Mouse (Mus musculus) liver, postnatal 0 days (tissue): Measurements from ENCODE around the gene Cab39l. TPM values are rescaled to one million over a fixed set of nuclear protein-coding genes. Genes with fewer than 3 reads are reported as not detected.

Experiments
- ATAC-seq: fragments of 200-750 bp; cut with Nextera tagmentation; 2 replicates; pipeline ENCODE4 v1.8.0; 2017; ENCODE audit warnings: mild to moderate bottlenecking, moderate library complexity
- DNase-seq: peaks from one replicate; pipeline ENCODE4 v3.0.0-alpha.2; 2016
- H3K27ac ChIP-seq: fragments of 300-500 bp; sonication (generic); 2 replicates; pipeline ENCODE4 v1.5.1; 2014; ENCODE audit warnings: antibody characterized with exemption, moderate library complexity, mild to moderate bottlenecking, low read depth
- H3K27me3 ChIP-seq: fragments of 300-500 bp; sonication (generic); 2 replicates; pipeline ENCODE4 v1.6.1; 2014; ENCODE audit warnings: low read length, control low read depth, mixed read lengths; ENCODE audit not compliant: insufficient read depth
- H3K36me3 ChIP-seq: fragments of 300-500 bp; sonication (generic); replicated peaks from 2 replicates; pipeline ENCODE4 v1.6.1; 2014; ENCODE audit warnings: mild to moderate bottlenecking, control low read depth, low read length, moderate library complexity, mixed read lengths; ENCODE audit not compliant: insufficient read depth
- H3K4me1 ChIP-seq: fragments of 300-500 bp; sonication (generic); 2 replicates; pipeline ENCODE4 v1.6.1; 2014; ENCODE audit warnings: antibody characterized with exemption, mild to moderate bottlenecking, control low read depth; ENCODE audit not compliant: insufficient read depth
- H3K4me2 ChIP-seq: fragments of 300-500 bp; sonication (generic); 2 replicates; pipeline ENCODE4 v1.6.1; 2014; ENCODE audit warnings: low read depth, mild to moderate bottlenecking, low read length, moderate library complexity, mixed read lengths
- H3K4me3 ChIP-seq: fragments of 300-500 bp; sonication (generic); 2 replicates; pipeline ENCODE4 v1.5.1; 2014; ENCODE audit warnings: low read depth, low read length
- H3K9ac ChIP-seq: fragments of 300-500 bp; sonication (generic); replicated peaks from 2 replicates; pipeline ENCODE4 v1.6.1; 2014; ENCODE audit warnings: mild to moderate bottlenecking, moderate library complexity
- H3K9me3 ChIP-seq: fragments of 300-500 bp; sonication (generic); 2 replicates; pipeline ENCODE4 v1.6.1; 2016; ENCODE audit warnings: mild to moderate bottlenecking, control low read depth, low read length, mixed read lengths
- CTCF ChIP-seq: sonication (generic); IDR thresholded peaks from 2 replicates; pipeline ENCODE4 v1.5.1; 2016; ENCODE audit warnings: antibody characterized with exemption, low read depth
- EP300 ChIP-seq: IDR thresholded peaks from 2 replicates; pipeline ENCODE4 v1.6.1; 2016; ENCODE audit warnings: antibody characterized with exemption, low read depth, mild to moderate bottlenecking
- WGBS: fragments of 180-500 bp; shearing (Covaris S2); extraction: QIAGEN DNeasy Blood & Tissue Kit; methylation state at CpG from one replicate; pipeline ENCODE4 v1.1.7; 2014; ENCODE audit not compliant: insufficient replicate concordance; 5-methylcytosine and 5-hydroxymethylcytosine counted together
- polyA plus RNA-seq: library from polyadenylated mRNA; unstranded; fragments of >200 nt; fragmentation: Nextera tagmentation; extraction: Ambion mirVana; gene quantifications from 2 replicates; pipeline ENCODE4 v1.2.1, GENCODE M21; 2015

Cab39l gene
- polyA plus RNA-seq, 1 experiment from 2014 or later: 25.0 TPM

DNA sequence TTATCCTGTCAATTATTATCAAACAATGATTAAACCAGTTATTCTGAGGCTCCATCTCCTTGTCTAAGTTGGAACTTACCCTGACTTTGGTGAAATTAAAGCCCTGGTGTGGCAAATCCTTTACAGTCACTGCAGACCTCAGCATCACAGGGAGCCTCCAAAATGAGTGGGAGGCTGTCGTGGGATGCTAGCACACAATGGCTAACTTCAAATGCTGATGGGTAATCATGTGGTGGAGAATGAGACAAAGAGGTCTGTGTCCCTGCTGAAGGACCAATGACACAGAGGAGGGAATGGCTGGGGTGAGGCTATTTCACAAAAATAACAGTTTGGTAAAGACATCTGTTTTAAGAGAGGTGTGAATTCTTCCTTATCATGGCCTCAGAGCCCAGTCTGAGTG, 117.1 kb downstream of the Cab39l start:
- no peak overlapping the region for H3K4me2 ChIP-seq
- no peak for ATAC-seq
- H3K27me3 ChIP-seq: no peaks in the 10 kb centered on the region
- H3K9ac ChIP-seq: no peak overlapping the region
- 0 out of 2 replicates have a peak, but pooled peaks cover 2% of the 10 kb centered on the region for H3K36me3 ChIP-seq
- TF ChIP-seq CTCF (no peak), EP300 (no peak)
- H3K27ac ChIP-seq: no peak overlapping the region
- no peaks in the 10 kb centered on the region for H3K9me3 ChIP-seq
- 73% methylated on average over 1 of the region's 1 CpGs for WGBS
- no peak for DNase-seq
- H3K4me3 ChIP-seq: no peak overlapping the region
- H3K4me1 ChIP-seq: no peaks in the 10 kb centered on the region

DNA sequence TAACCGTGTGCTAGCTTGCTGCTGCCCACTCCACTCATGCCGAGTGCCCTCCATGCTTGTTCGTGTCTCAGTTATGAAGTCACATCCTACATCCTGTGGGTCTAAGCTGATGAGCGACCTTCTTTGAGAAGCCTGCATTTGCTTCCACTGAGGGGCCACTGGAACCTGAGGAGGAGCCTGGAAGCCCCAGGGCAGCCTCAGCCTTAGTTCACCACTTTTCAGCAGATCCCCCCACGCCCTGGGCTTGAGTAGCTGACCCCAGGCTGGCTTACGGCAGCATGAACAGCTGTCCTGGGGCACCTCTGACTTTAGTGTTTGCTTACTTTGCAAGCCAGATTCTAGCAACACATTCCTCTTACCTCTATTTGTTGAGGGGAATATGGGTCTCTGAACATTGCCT, 126.0 kb downstream of the Cab39l start:
- DNase-seq: no peak
- no peak for ATAC-seq
- H3K27ac ChIP-seq: no peak overlapping the region
- no peak overlapping the region for H3K9ac ChIP-seq
- H3K27me3 ChIP-seq: no peaks in the 10 kb centered on the region
- no peaks in the 10 kb centered on the region for H3K4me1 ChIP-seq
- no peaks in the 10 kb centered on the region for H3K9me3 ChIP-seq
- peaks cover 36% of the 10 kb centered on the region for H3K36me3 ChIP-seq
- TF ChIP-seq EP300 (no peak), CTCF (no peak)
- H3K4me2 ChIP-seq: no peak overlapping the region
- 85% methylated on average over 6 of the region's 6 CpGs for WGBS
- no peak overlapping the region for H3K4me3 ChIP-seq

DNA sequence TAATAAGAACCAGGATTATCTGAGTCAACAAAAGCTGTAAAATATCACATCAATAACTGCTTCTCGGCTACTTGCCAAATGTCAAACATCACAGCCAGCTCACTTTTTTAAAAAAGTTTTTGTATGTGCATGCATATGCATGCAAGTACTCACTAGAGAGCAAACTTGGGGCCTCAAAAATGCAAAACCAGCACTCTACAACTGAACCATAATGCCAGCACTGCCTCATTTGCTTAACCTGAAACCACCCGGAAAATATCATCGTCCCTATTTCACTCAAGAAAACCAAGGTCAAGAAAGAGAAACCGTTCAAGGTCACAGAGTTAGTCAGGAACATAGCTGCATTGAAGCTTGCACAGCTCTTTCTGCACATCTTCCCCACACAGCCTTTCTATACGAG, 135.6 kb downstream of the Cab39l start:
- Histone ChIP-seq H3K9ac (no peak overlapping the region), H3K27ac (no peak overlapping the region), H3K4me1 (no peaks in the 10 kb centered on the region), H3K4me3 (no peak overlapping the region), H3K36me3 (peaks cover 34% of the 10 kb centered on the region), H3K9me3 (no peaks in the 10 kb centered on the region), H3K4me2 (no peak overlapping the region), H3K27me3 (no peaks in the 10 kb centered on the region)
- TF ChIP-seq CTCF: no peak
- no peak for TF ChIP-seq EP300
- no peak for DNase-seq
- ATAC-seq: no peak
- 84% methylated on average over 5 of the region's 5 CpGs for WGBS

DNA sequence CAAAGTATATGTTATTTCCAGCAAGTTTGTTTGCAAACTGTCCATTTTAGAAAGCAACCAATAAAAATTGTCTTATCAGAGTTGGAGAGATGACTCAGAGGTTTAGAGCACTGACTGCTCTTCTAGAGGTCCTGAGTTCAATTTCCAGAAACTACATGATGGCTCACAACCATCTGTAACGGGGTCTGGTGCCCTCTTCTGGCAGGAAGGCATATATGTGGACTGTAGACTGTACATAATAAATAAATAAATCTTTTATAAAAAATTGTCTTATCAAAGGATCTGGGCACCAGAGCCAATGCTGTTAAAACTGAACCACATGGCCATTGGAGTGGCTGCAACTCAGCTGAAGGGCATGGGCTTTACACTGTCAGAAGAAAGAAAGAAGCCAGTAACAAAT, 149.8 kb downstream of the Cab39l start:
- ATAC-seq (no peak), DNase-seq (no peak)
- Histone ChIP-seq H3K27ac (no peak overlapping the region), H3K27me3 (no peaks in the 10 kb centered on the region), H3K4me3 (no peak overlapping the region), H3K4me1 (no peaks in the 10 kb centered on the region), H3K4me2 (no peak overlapping the region), H3K9me3 (no peaks in the 10 kb centered on the region), H3K36me3 (peaks cover 45% of the 10 kb centered on the region), H3K9ac (no peak overlapping the region)
- TF ChIP-seq CTCF (peak; percentile 55), EP300 (no peak)
- WGBS: 70% methylated on average over 1 of the region's 1 CpGs

DNA sequence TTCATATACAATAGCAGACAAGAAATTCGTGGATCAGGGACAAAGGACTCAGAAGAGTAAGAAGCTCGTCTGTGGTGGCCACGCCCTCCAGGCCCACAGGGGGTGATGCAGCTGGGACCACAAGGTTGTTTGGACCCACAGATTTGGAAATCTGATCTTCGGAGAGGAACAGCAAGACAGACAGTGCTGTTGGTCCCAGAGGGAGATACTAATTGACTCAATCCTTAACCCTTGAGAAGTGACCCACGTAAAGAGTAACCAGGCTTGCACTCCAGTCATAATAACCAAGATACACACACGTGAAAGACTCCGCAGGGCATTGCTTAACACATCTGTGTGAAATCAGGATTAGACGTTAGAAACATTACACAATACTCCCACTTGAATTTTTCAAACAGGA, 151.1 kb downstream of the Cab39l start:
- 65% methylated on average over 8 of the region's 8 CpGs for WGBS
- Histone ChIP-seq H3K36me3 (peaks cover 32% of the 10 kb centered on the region), H3K9me3 (no peaks in the 10 kb centered on the region), H3K9ac (no peak overlapping the region), H3K4me2 (no peak overlapping the region), H3K4me1 (peaks cover 4% of the 10 kb centered on the region; the same call in 1 of the 2 replicates), H3K4me3 (no peak overlapping the region), H3K27me3 (no peaks in the 10 kb centered on the region), H3K27ac (no peak overlapping the region)
- DNase-seq (no peak), ATAC-seq (no peak)
- TF ChIP-seq EP300: no peak
- TF ChIP-seq CTCF: no peak

DNA sequence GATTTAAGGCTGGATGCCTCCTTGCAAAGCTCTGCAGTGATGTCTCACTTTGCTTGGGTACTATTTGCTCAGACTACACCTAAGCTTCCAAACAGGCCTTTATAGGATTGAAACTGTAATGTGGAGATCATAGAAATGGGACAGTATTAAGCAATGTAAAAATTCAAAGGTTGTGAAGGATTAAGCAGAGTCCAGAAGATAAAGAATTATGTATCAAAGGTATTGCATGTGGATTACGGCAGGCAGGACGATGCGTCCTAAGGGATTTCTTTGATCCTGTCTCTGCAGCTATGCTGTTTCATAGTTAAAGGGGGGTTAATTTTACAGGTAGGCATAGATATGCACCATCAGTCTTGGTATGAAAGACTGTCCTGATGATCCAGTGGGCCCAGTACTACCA, 151.8 kb downstream of the Cab39l start:
- H3K4me3 ChIP-seq: no peak overlapping the region
- no peak for ATAC-seq
- DNase-seq: no peak
- no peak overlapping the region for H3K27ac ChIP-seq
- H3K36me3 ChIP-seq: peaks cover 31% of the 10 kb centered on the region
- H3K9ac ChIP-seq: no peak overlapping the region
- WGBS: 92% methylated on average over 3 of the region's 3 CpGs
- no peaks in the 10 kb centered on the region for H3K9me3 ChIP-seq
- TF ChIP-seq EP300 (no peak), CTCF (no peak)
- H3K4me2 ChIP-seq: no peak overlapping the region
- H3K4me1 ChIP-seq: peaks cover 7% of the 10 kb centered on the region; the same call in 1 of the 2 replicates
- no peaks in the 10 kb centered on the region for H3K27me3 ChIP-seq

DNA sequence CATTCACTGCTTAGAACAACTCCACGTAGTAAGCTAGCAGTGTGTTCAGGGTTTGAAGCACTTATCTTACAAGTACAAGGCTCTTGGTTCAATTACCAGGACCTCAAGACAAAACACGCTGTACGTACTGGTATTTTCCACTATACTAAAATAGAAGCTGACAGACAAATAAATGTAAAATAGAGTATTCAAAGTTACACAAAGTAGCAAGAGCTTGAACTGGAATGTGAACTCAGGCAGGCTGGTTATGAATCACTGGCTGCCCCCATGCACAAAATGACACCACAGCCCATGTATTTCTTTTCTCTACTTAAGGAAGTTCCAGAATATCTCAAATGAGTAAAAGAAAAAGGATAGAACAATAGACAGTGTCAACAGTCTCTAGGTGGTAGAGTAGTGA, 154.2 kb downstream of the Cab39l start:
- Histone ChIP-seq H3K36me3 (peaks cover 10% of the 10 kb centered on the region), H3K4me1 (peaks cover 7% of the 10 kb centered on the region; the same call in 1 of the 2 replicates), H3K9ac (no peak overlapping the region), H3K27ac (no peak overlapping the region), H3K4me3 (no peak overlapping the region), H3K4me2 (no peak overlapping the region), H3K9me3 (no peaks in the 10 kb centered on the region), H3K27me3 (no peaks in the 10 kb centered on the region)
- WGBS: 89% methylated on average over 3 of the region's 3 CpGs
- ATAC-seq (no peak), DNase-seq (no peak)
- TF ChIP-seq EP300 (no peak), CTCF (no peak)
